Mouse (Mus musculus): ENCODE data around the gene Pglyrp4. TPM values are rescaled to one million over a fixed set of nuclear protein-coding genes. Genes with fewer than 3 reads are reported as not detected.
"Not testable (repeated sequence)": the region's sequence is repeated elsewhere in the genome, so short reads cannot be mapped to it uniquely, and the experiment has no call there.

The Pglyrp4 gene
- total and polyA plus RNA-seq, 3 experiments, result not detected

DNA sequence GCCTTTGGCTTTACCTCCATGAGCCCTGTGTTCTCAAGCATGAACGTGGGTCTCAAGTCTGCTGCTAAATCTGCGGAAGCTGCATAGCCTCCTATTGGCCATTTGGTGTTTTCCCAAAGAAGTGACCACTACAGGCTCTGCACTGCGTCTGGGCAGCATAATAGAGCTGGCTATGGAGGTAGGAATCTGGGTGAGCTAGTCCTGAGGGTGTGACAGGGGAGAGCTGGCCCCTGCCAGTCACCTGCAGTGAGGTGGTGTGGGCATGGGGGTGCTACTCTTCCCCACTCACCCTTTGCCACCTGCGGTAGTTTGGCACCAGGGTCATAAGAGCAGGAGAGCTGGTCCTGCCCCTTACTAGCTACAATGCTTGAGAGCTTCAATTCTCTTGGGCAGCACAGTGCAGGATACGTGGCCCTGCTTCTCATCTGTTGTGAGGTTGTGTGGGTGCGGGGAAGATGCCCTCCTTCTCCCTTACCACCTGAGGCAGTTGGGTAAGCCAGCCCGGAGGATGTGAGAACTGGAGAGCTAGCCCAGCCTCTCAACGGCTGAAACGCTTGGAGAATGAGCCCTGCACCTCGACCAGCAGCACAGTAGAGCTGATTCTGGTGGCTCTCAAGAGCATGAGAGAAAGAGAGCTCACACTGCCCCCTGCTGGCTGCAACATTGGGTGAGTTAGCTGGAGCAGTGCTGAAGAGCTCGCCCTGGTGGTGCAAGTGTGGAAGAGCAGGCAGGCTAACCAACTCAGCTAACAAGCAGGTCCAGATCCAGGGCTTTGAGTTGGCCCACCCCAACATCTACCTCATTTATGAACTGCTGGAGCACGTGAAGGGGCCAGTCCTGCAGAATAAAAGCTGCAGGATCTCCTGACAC, 16.9 kb upstream of the Pglyrp4 start:
- Histone ChIP-seq H3K9me3 (replicated peaks; ENCODE audit: insufficient read depth, low read length) (no peaks in the 10 kb centered on the region), H3K27me3 (ENCODE audit: control insufficient read depth in 1 of 2, insufficient read depth in 2 of 2, low read length in 2 of 2) (no peaks in the 10 kb centered on the region; a peak in 2 of 4 replicates), H3K79me2 (ENCODE audit: control insufficient read depth, insufficient read depth, low read length, poor library complexity) (no peaks in the 10 kb centered on the region), H3K9ac (ENCODE audit: control insufficient read depth, low read depth, low read length, poor library complexity, severe bottlenecking) (no peak overlapping the region), H3K27ac (ENCODE audit: control insufficient read depth, low read depth, low read length) (no peak overlapping the region), H3K4me1 (ENCODE audit: control insufficient read depth in 1 of 2, insufficient read depth in 2 of 2, low read length in 2 of 2) (no peaks in the 10 kb centered on the region), H3K36me3 (ENCODE audit: control insufficient read depth in 1 of 2, insufficient read depth in 2 of 2, low read length in 2 of 2) (no peaks in the 10 kb centered on the region), H3K4me3 (ENCODE audit: control insufficient read depth in 1 of 2, insufficient read depth in 1 of 2, low read depth in 2 of 2, low read length in 2 of 2) (no peak overlapping the region)
- DNase-seq (ENCODE audit: low read depth, low spot score), result peak; percentile 85
- peak; percentile 47 for TF ChIP-seq RAD21 (IDR thresholded peaks at IDR 0.05; ENCODE audit: low read depth, low read length)
- TF ChIP-seq TCF12 (IDR thresholded peaks at IDR 0.05; ENCODE audit: low read depth, low read length), result no peak
- TF ChIP-seq RCOR1 (IDR thresholded peaks at IDR 0.05; ENCODE audit: low read depth, low read length), result no peak
- peak; percentile 71 for TF ChIP-seq SMC3 (IDR thresholded peaks at IDR 0.05; ENCODE audit: low read depth, low read length)
- TF ChIP-seq CTCF (IDR thresholded peaks at IDR 0.05 in 2 of 3, conservative IDR thresholded peaks at IDR 0.05 in 1 of 3; ENCODE audit: control insufficient read depth in 1 of 3, insufficient read depth in 1 of 3, low read depth in 2 of 3, low read length in 3 of 3, poor library complexity in 1 of 3, severe bottlenecking in 1 of 3), result peak; percentile 97 to 100 (median 100)
- TF ChIP-seq ZC3H11A (IDR thresholded peaks at IDR 0.05; ENCODE audit: low read depth, low read length), result no peak

DNA sequence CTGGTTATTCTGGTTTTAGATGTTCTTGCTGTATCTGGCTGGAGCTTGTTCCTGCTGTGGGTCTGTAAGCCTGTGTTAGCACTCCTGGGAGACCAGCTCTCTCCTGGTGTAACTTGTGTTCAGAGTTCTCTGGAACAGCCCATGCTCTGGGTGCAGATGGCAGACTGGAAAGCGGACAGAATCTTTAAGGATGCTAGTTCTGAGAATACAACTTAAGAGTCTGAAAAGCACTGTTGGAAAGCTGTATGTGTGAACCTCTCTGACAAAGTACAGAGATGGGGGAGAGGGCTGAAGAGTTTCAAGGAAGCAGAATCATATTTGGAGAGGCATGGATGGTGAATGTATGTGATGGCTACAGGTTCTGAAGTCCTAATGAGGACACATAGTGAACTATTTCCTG, 23.0 kb downstream of the Pglyrp4 start:
- no peak for TF ChIP-seq CHD1 (IDR thresholded peaks at IDR 0.05; ENCODE audit: low read depth, low read length)
- no peak for TF ChIP-seq KAT2A (conservative IDR thresholded peaks at IDR 0.05; ENCODE audit: low read depth, low read length)
- no peak for TF ChIP-seq POLR2AphosphoS5 (IDR thresholded peaks at IDR 0.05; ENCODE audit: borderline replicate concordance, low read depth, low read length)
- no peak for TF ChIP-seq TBP (IDR thresholded peaks at IDR 0.05; ENCODE audit: low read depth, low read length)
- no peak for TF ChIP-seq NELFE (IDR thresholded peaks at IDR 0.05; ENCODE audit: low read depth, low read length)
- Histone ChIP-seq H3K4me1 (ENCODE audit: control insufficient read depth in 1 of 2, insufficient read depth in 2 of 2, low read length in 2 of 2) (no peaks in the 10 kb centered on the region), H3K9ac (ENCODE audit: control insufficient read depth, low read depth, low read length, poor library complexity, severe bottlenecking) (no peak overlapping the region), H3K9me3 (replicated peaks; ENCODE audit: insufficient read depth, low read length) (no peaks in the 10 kb centered on the region), H3K79me2 (ENCODE audit: control insufficient read depth, insufficient read depth, low read length, poor library complexity) (no peaks in the 10 kb centered on the region), H3K36me3 (ENCODE audit: control insufficient read depth in 1 of 2, insufficient read depth in 2 of 2, low read length in 2 of 2) (no peaks in the 10 kb centered on the region), H3K4me3 (ENCODE audit: control insufficient read depth in 1 of 2, insufficient read depth in 1 of 2, low read depth in 2 of 2, low read length in 2 of 2) (no peak overlapping the region), H3K27ac (ENCODE audit: control insufficient read depth, low read depth, low read length) (no peak overlapping the region), H3K27me3 (ENCODE audit: control insufficient read depth in 1 of 2, insufficient read depth in 2 of 2, low read length in 2 of 2) (no peaks in the 10 kb centered on the region)
- DNase-seq (ENCODE audit: low read depth, low spot score), result no peak

DNA sequence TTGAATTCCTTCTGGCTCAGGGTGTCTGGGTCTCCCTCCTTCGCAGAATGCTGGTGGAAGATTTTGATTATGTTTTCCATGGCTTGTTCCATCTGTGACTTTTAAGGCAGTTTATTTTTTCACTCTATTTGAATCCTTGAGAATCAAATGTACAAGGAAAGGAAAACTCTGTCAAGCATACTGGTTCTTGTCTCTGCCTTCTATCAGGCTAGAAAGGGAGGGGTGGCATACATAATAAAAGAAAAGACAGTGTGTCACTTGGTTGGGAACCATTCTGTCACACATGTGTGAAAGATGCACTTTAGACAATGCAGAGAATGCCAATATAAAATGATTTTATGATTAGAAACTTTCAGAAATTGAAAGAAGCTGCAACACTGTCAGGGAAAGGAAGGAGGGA, 51.1 kb downstream of the Pglyrp4 start, which contains the start of gene Gm5849:
Gm5849 (minus strand) TSS at position 101 of the 400 bp plus-strand sequence.
- not testable (repeated sequence) for H3K36me3 ChIP-seq (ENCODE audit: control insufficient read depth in 1 of 2, insufficient read depth in 2 of 2, low read length in 2 of 2); H3K27me3 ChIP-seq (ENCODE audit: control insufficient read depth in 1 of 2, insufficient read depth in 2 of 2, low read length in 2 of 2); H3K27ac ChIP-seq (ENCODE audit: control insufficient read depth, low read depth, low read length); H3K9me3 ChIP-seq (replicated peaks; ENCODE audit: insufficient read depth, low read length); H3K9ac ChIP-seq (ENCODE audit: control insufficient read depth, low read depth, low read length, poor library complexity, severe bottlenecking); H3K4me3 ChIP-seq (ENCODE audit: control insufficient read depth in 1 of 2, insufficient read depth in 1 of 2, low read depth in 2 of 2, low read length in 2 of 2); H3K79me2 ChIP-seq (ENCODE audit: control insufficient read depth, insufficient read depth, low read length, poor library complexity); H3K4me1 ChIP-seq (ENCODE audit: control insufficient read depth in 1 of 2, insufficient read depth in 2 of 2, low read length in 2 of 2); DNase-seq (ENCODE audit: low read depth, low spot score)

Other genes with a start within 250 kb of the Pglyrp4 start
- 24.5 and 25.2 TPM in 2 replicates for gene Snapin, start 235.9 kb upstream of the Pglyrp4 start, total RNA-seq (2012; rRNA removed)
- gene Snapin, start 235.9 kb upstream of the Pglyrp4 start, polyA plus RNA-seq (2012; ENCODE audit: insufficient read depth in 1 of 2, insufficient read length in 2 of 2, low read depth in 1 of 2, low replicate concordance in 2 of 2, missing spikeins in 1 of 2), result 10 to 100 TPM in 1 of 2 experiments, not detected in 1; 46.8 TPM
- gene Chtop, start 217.4 kb upstream of the Pglyrp4 start, total RNA-seq (2012; rRNA removed), result 201 and 202 TPM in 2 replicates
- gene Chtop, start 217.4 kb upstream of the Pglyrp4 start, polyA plus RNA-seq (2012; ENCODE audit: insufficient read depth in 1 of 2, insufficient read length in 2 of 2, low read depth in 1 of 2, low replicate concordance in 2 of 2, missing spikeins in 1 of 2), result 100 to 1,000 TPM in 1 of 2 experiments, not detected in 1; 320 TPM
- gene S100a1, start 212.5 kb upstream of the Pglyrp4 start, total RNA-seq (2012; rRNA removed), result 8.7 and 14.4 TPM in 2 replicates
- 10 to 100 TPM in 1 of 2 experiments, not detected in 1; 22.2 TPM for gene S100a1, start 212.5 kb upstream of the Pglyrp4 start, polyA plus RNA-seq (2012; ENCODE audit: insufficient read depth in 1 of 2, insufficient read length in 2 of 2, low read depth in 1 of 2, low replicate concordance in 2 of 2, missing spikeins in 1 of 2)
- gene S100a13, start 212.5 kb upstream of the Pglyrp4 start, total RNA-seq (2012; rRNA removed), result 26.1 and 29.9 TPM in 2 replicates
- gene S100a13, start 212.5 kb upstream of the Pglyrp4 start, polyA plus RNA-seq (2012; ENCODE audit: insufficient read depth in 1 of 2, insufficient read length in 2 of 2, low read depth in 1 of 2, low replicate concordance in 2 of 2, missing spikeins in 1 of 2), result 10 to 100 TPM in 1 of 2 experiments, not detected in 1; 22.0 TPM
- gene S100a14, start 200.1 kb upstream of the Pglyrp4 start, total RNA-seq (2012; rRNA removed), result not detected in 2 replicates
- gene S100a14, start 200.1 kb upstream of the Pglyrp4 start, polyA plus RNA-seq (2012; ENCODE audit: insufficient read depth in 1 of 2, insufficient read length in 2 of 2, low read depth in 1 of 2, low replicate concordance in 2 of 2, missing spikeins in 1 of 2), result not detected
- gene S100a16, start 189.7 kb upstream of the Pglyrp4 start, total RNA-seq (2012; rRNA removed), result not detected in 2 replicates
- gene S100a16, start 189.7 kb upstream of the Pglyrp4 start, polyA plus RNA-seq (2012; ENCODE audit: insufficient read depth in 1 of 2, insufficient read length in 2 of 2, low read depth in 1 of 2, low replicate concordance in 2 of 2, missing spikeins in 1 of 2), result not detected
- 0.04 TPM in 1 of 2 replicates, not detected in the other for gene S100a3, start 166.3 kb upstream of the Pglyrp4 start, total RNA-seq (2012; rRNA removed)
- under 1 TPM in 1 of 2 experiments, not detected in 1; 0.03 TPM for gene S100a3, start 166.3 kb upstream of the Pglyrp4 start, polyA plus RNA-seq (2012; ENCODE audit: insufficient read depth in 1 of 2, insufficient read length in 2 of 2, low read depth in 1 of 2, low replicate concordance in 2 of 2, missing spikeins in 1 of 2)
- not detected in 2 replicates for gene S100a2, start 136.7 kb upstream of the Pglyrp4 start, total RNA-seq (2012; rRNA removed)
- not detected for gene S100a2, start 136.7 kb upstream of the Pglyrp4 start, polyA plus RNA-seq (2012; ENCODE audit: insufficient read depth in 1 of 2, insufficient read length in 2 of 2, low read depth in 1 of 2, low replicate concordance in 2 of 2, missing spikeins in 1 of 2)
- not detected in 2 replicates for gene Gm42674, start 125.0 kb upstream of the Pglyrp4 start, total RNA-seq (2012; rRNA removed)
- gene Gm42674, start 125.0 kb upstream of the Pglyrp4 start, polyA plus RNA-seq (2012; ENCODE audit: insufficient read depth in 1 of 2, insufficient read length in 2 of 2, low read depth in 1 of 2, low replicate concordance in 2 of 2, missing spikeins in 1 of 2), result not detected
- gene S100a4, start 123.1 kb upstream of the Pglyrp4 start, total RNA-seq (2012; rRNA removed), result 0.73 and 0.82 TPM in 2 replicates
- gene S100a4, start 123.1 kb upstream of the Pglyrp4 start, polyA plus RNA-seq (2012; ENCODE audit: insufficient read depth in 1 of 2, insufficient read length in 2 of 2, low read depth in 1 of 2, low replicate concordance in 2 of 2, missing spikeins in 1 of 2), result 1 to 10 TPM in 1 of 2 experiments, not detected in 1; 2.3 TPM
- gene S100a5, start 118.4 kb upstream of the Pglyrp4 start, total RNA-seq (2012; rRNA removed), result not detected in 2 replicates
- not detected for gene S100a5, start 118.4 kb upstream of the Pglyrp4 start, polyA plus RNA-seq (2012; ENCODE audit: insufficient read depth in 1 of 2, insufficient read length in 2 of 2, low read depth in 1 of 2, low replicate concordance in 2 of 2, missing spikeins in 1 of 2)
- 0.85 and 2.1 TPM in 2 replicates for gene S100a6, start 114.0 kb upstream of the Pglyrp4 start, total RNA-seq (2012; rRNA removed)
- 1 to 10 TPM in 1 of 2 experiments, not detected in 1; 4.7 TPM for gene S100a6, start 114.0 kb upstream of the Pglyrp4 start, polyA plus RNA-seq (2012; ENCODE audit: insufficient read depth in 1 of 2, insufficient read length in 2 of 2, low read depth in 1 of 2, low replicate concordance in 2 of 2, missing spikeins in 1 of 2)
- not detected in 2 replicates for gene S100a7a, start 72.9 kb upstream of the Pglyrp4 start, total RNA-seq (2012; rRNA removed)
- gene S100a7a, start 72.9 kb upstream of the Pglyrp4 start, polyA plus RNA-seq (2012; ENCODE audit: insufficient read depth in 1 of 2, insufficient read length in 2 of 2, low read depth in 1 of 2, low replicate concordance in 2 of 2, missing spikeins in 1 of 2), result not detected
- not detected in 2 replicates for gene S100a8, start 57.9 kb upstream of the Pglyrp4 start, total RNA-seq (2012; rRNA removed)
- gene S100a8, start 57.9 kb upstream of the Pglyrp4 start, polyA plus RNA-seq (2012; ENCODE audit: insufficient read depth in 1 of 2, insufficient read length in 2 of 2, low read depth in 1 of 2, low replicate concordance in 2 of 2, missing spikeins in 1 of 2), result not detected
- gene S100a9, start 31.2 kb upstream of the Pglyrp4 start, total RNA-seq (2012; rRNA removed), result not detected in 2 replicates
- not detected for gene S100a9, start 31.2 kb upstream of the Pglyrp4 start, polyA plus RNA-seq (2012; ENCODE audit: insufficient read depth in 1 of 2, insufficient read length in 2 of 2, low read depth in 1 of 2, low replicate concordance in 2 of 2, missing spikeins in 1 of 2)
- gene Gm5849, start 51.0 kb downstream of the Pglyrp4 start, total RNA-seq (2012; rRNA removed), result not detected in 2 replicates
- gene Gm5849, start 51.0 kb downstream of the Pglyrp4 start, polyA plus RNA-seq (2012; ENCODE audit: insufficient read depth in 1 of 2, insufficient read length in 2 of 2, low read depth in 1 of 2, low replicate concordance in 2 of 2, missing spikeins in 1 of 2), result not detected

Data from MEL (cell line).